Mouse (Mus musculus): Measurements from ENCODE around the gene Ccdc189.

Gene Ccdc189

GRCm38 (mm10) chr7:127591108-127591507 is 2.7 kb upstream of the Ccdc189 start:
- in situ Hi-C loops (cut with MseI, MboI), result no loop called here

GRCm38 (mm10) chr7:127589637-127590036 is 1.2 kb upstream of the Ccdc189 start:
- in situ Hi-C loops (cut with MseI, MboI), result no loop called here

- in situ Hi-C loops (cut with MseI, MboI), result no loop called here
Measured at GRCm38 (mm10) chr7:127588901-127589300, 506 bp upstream of the Ccdc189 start.

- in situ Hi-C loops (cut with MseI, MboI), result no loop called here
Measured at GRCm38 (mm10) chr7:127587196-127587595, 1.2 kb downstream of the Ccdc189 start.

- in situ Hi-C loops (cut with MseI, MboI), result no loop called here
Measured at GRCm38 (mm10) chr7:127586149-127586548, 2.2 kb downstream of the Ccdc189 start.

- in situ Hi-C loops (cut with MseI, MboI), result no loop called here
Measured at GRCm38 (mm10) chr7:127585031-127585430, 3.4 kb downstream of the Ccdc189 start.

GRCm38 (mm10) chr7:127583260-127583659 is 5.1 kb downstream of the Ccdc189 start:
- in situ Hi-C loops (cut with MseI, MboI), result no loop called here

DNA sequence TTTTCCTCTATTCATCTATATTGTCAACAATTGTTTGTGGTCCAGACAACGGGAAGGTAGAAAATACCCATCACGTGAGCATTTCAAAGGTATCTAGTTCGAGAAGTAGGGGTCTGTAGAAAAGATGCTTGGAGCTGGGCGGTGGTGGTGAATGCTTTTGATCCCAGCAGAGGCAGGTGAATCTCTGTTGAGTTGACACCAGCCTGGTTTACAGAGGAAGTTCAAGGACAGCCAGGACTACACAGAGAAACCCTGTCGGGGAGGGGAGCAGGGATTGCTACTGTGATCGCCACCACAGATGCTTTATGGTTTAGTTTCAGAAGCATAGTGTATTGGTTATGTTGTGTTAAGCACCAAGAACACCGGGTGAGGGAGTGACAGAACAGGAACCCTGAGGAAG is 14.3 kb downstream of the Ccdc189 start:
- in situ Hi-C loops (cut with MseI, MboI), result no loop called here

DNA sequence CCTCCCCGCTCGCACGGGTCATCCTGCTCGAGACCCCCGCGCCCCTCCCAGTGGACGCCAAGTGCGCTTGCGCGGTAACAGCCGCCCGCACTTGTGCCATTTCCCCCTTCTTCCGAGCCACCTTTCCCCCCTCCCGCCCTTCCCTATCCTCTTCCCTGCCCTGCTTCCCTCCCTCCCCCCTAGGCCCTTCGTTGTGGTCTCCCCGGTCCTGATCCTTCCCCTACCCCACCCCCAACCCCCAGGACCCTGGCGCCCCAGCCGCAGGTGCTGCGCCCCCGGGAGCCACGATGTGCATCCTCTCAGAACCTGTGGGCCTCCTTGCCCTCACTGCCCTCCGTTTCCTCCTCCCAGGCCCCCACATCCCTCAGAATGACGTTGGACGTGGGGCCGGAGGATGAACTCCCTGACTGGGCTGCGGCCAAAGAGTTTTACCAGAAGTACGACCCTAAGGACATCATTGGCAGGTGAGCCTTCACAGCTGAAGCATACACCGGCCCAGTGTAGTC is 14.8 kb downstream of the Ccdc189 start:
- in situ Hi-C loops (cut with MseI, MboI), result no loop called here

DNA sequence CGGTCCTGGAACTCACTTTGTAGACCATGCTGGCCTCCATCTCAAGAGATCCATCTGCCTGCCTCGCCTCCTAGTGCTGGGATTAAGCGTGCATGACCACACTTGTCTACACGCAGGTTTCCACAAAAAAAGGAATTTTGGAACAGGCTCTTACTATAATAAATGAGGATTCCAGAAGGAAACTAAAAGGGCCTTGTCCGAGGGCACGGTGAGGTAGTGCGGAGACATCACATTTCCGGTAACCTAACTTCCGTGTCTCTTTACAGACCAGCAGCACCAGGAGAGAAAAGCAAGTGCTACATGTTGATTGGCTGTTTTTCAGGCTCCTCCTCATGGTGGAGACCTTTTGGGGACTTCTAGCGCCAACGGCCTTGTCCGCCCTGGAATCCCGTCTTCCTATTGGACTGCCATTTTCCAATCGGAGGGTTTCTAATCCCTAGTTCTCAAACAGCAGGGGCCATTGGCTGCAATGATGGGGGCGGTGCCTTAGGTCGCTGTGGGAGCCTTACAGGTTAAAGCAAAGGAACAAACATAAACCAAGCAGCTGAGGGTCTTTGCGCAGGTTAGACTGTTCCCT is 15.4 kb downstream of the Ccdc189 start, which contains the start of gene Phkg2:
Phkg2 (plus strand) TSS at position 446 of the 577 bp plus-strand sequence.
- in situ Hi-C loops (cut with MseI, MboI), result no loop called here

DNA sequence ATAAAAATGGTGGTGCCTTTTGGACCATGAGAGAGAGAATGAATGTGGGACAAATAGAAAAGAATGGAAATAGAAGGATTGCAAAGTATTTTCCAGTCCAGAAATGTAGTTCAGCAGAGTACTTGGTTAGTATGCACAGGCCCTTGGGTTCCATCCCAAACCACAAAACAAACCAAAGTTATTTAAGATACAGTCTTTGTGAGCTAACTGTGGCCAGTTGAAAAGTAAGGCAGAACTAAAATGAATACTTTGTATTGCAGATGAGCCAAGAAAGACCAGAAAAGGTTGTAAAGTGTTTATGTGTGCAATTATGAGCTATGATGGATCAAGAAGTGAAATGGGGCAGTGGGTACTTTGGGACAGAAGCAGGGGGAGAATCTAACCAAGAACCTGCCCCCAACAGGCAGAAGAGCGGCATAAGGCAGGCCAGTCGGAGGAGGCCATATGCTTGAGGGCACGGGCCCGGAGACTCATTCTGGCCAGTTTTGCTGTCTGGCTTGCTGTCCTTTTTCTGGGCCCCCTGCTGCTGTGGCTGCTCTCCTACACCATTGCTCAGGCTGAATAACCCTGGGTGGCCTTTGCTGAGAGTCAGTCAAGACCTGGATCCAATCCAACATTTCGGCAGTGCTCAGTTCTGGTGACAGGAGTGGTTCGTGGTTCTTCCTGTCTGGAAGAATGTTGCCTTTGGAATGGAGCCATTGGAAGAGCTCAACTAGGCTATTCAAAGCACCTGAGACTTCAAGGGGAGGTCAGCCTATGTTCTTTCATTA is 23.8 kb downstream of the Ccdc189 start:
- in situ Hi-C loops (cut with MseI, MboI), result no loop called here

- in situ Hi-C loops (cut with MseI, MboI), result no loop called here
Measured at GRCm38 (mm10) chr7:127561340-127561858, 27.0 kb downstream of the Ccdc189 start, which contains the start of gene Tmem265. Gene Tmem265, plus strand, starts transcription at chr7:127561390.

DNA sequence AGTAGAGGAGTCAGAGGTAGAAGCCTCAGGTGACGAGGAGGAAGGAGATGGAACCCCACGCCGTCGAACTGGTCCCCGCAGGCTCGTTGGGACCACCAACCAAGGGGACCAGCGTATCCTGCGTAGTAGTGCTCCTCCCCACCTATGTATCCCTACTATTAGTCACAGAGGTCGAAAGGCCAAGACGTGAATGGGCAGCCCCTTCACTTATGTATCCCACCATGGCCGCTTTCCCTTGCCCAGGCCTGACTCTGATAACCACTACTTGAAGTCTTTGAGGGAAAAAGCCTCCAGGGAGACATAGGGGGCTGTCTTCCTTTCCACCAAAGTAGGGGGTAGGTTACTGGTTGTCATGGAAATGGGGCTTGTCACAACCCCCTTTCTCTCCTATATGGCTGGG is 27.8 kb downstream of the Ccdc189 start:
- in situ Hi-C loops (cut with MseI, MboI), result no loop called here

DNA sequence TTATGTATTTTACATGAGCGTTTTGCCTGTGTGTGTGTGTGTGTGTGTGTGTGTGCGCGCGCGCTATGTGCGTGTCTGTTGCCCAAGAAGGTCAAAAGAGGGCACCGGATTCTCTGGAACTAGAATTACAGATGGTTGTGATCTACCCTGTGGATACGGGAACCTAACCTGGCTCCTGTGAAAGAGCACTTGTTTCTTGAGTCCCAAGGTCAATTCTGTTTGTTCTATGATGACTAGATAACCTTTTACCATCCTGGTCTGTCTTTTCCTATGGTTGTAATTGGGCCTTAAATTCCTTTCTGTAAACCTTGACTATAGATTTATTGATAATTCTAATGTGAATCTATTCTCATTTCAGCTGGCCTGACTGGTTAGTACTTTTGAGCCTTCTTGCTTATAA is 36.8 kb downstream of the Ccdc189 start:
- in situ Hi-C loops (cut with MseI, MboI), result no loop called here

DNA sequence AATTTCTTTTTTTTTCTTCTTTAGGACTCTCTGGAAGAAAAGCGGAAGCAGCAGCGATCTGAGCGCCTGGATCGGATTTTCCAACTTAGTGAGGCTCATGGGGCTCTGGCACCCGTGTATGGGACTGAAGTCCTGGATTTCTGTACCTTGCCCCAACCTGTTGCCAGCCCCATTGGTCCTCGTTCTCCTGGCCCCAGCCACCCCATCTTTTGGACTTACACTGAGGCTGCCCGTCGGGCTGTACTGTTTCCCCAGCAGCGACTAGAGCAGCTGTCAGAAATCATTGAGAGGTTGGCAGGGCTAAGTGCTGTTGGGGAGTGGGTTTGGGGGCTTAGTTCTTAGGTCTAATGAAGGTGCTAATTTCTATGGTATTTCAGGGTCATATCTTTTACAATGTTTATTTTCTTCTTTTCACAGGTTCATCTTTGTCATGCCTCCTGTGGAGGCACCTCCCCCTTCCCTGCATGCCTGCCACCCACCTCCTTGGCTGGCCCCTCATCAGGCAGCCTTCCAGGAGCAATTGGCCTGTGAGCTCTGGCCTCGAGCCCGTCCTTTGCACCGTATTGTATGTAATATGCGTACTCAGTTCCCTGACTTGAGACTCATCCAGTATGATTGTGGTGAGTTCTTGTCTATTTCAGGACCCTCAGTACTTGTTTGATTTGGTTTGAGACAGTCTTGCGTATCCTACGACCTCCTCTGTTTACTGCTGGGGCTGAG is 39.1 kb downstream of the Ccdc189 start:
- in situ Hi-C loops (cut with MseI, MboI), result no loop called here

DNA sequence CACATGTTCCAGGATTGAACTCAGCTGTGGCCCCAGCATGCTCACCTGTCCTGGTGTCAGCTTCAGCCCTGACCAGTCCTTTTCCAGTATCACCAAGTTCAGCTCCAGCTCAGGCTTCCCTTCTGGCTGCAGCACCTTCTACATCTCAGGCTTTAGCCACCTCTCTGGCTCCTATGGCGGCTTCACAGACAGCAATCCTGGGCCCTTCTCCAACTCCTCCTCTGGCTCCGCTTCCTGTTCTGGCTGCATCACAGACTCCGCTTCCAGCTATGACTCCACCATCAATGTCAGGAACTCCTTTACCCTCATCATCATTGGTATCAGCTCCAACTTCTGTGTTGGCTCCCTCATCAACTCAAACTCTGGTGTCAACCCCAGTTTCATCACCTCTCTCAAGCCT is 46.7 kb downstream of the Ccdc189 start:
- in situ Hi-C loops (cut with MseI, MboI), result no loop called here
